Mouse (Mus musculus) liver, adult (tissue): ENCODE results near the gene Abcb10.

Source experiments
- GATA4 ChIP-seq: IDR thresholded peaks from 2 replicates; pipeline ENCODE4 v1.6.1; 2014; ENCODE audit warnings: mild to moderate bottlenecking, low read length; ENCODE audit not compliant: insufficient replicate concordance

Abcb10 gene

DNA sequence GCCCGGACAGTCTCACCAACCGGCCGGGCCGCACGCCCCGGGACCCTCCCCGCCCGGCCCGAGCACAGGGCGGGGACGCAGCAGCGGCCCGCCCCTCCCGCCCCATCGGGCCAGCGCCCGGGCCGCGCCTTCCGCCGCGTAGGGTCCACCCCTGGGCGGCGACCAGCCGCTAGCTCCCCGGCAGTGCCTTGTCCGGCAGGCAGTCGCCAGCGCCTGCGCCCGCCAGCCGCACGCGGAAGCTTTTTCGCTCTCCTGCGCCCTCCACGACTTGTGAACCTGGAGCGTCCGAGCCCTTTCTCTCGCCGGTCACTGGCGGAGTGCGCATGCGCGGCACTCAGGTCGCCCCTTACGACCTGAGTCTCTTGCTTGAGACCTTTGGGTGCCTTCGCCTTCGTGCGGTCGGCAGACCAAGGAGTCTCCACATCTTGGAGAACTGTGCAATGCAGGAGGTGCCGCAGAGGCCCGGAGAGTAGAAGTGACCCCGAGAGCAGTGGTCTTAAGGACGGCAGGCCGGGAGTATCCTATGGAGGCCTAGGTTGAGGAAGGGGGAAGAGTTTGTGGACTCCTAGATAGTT, at the start of gene Abcb10:
Gene Abcb10 (minus strand): TSS at position 297 of the 575 bp plus-strand sequence.
- peak; percentile 11; the same call in 1 of the 2 replicates for TF ChIP-seq GATA4

DNA sequence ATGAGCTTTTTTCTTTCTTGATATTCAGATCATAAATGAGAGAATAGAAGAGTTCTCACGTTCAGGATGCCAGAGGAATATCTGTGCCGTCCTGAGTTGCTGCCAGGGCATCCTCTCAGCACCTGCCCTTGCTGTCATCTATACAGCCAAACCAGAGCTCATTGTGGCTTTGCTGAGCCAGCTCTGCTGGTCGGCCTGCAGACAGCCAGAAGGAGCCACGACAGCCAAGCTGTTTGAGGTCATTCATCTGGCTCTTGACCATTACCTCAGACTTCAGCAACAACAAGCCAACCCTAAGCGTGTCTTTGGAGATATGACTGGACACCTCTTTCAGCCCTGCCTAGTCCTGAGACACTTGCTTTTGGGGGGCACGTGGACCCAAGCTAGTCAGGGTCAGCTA, 44.9 kb upstream of the Abcb10 start:
- TF ChIP-seq GATA4, result no peak

DNA sequence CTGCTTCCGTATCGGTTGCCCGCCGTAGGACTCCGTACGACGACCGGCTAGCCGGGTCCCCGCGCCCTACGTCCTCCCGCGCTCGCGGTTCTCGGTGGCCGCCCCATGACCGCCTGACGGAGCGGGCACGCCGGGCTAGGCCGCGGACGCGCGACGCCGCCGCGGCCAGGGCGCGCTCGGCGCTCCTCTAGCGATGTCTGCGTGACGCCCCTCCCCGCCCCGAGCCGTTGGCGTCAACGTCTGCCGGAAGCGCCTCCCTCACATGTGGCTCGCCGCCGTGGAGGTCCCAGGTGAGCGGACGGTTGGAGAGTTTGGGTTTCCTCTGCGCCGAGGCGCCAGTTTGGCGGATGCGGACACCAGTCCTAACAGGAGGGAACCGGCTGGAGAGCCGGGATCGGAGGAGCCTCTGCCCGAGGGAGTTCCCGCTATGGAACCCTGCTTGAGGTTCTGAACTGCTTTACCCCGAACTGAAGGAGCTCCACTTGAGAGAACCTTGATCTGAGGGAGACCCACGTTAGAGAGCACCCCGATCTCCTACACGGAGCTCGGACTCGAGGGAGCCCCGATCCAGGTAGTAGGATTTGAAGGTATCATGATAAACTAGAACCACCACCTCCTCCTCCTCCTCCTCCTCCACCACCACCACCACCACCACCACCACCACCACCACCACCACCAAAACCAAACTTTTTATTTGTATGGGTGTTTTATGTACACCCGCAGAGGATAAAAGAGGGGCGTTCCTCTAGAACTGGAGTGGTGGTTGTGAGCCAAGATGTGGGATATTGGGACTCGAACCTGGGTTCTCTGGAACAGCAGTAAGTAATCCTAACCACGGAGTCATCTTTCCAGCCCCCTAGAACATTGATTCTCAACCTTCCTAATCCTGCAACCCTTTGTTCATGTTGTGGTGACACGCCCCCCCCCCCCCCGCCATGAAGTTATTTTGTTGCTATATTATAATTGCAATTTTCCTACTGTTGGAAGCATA, 38.6 kb upstream of the Abcb10 start, which contains the start of the genes Taf5l and Urb2:
Gene Taf5l (minus strand): TSS at position 161 of the 991 bp plus-strand sequence.
Gene Urb2 (plus strand): TSS at position 272 of the 991 bp plus-strand sequence.
- TF ChIP-seq GATA4, result peak; percentile 13; the same call in 1 of the 2 replicates

DNA sequence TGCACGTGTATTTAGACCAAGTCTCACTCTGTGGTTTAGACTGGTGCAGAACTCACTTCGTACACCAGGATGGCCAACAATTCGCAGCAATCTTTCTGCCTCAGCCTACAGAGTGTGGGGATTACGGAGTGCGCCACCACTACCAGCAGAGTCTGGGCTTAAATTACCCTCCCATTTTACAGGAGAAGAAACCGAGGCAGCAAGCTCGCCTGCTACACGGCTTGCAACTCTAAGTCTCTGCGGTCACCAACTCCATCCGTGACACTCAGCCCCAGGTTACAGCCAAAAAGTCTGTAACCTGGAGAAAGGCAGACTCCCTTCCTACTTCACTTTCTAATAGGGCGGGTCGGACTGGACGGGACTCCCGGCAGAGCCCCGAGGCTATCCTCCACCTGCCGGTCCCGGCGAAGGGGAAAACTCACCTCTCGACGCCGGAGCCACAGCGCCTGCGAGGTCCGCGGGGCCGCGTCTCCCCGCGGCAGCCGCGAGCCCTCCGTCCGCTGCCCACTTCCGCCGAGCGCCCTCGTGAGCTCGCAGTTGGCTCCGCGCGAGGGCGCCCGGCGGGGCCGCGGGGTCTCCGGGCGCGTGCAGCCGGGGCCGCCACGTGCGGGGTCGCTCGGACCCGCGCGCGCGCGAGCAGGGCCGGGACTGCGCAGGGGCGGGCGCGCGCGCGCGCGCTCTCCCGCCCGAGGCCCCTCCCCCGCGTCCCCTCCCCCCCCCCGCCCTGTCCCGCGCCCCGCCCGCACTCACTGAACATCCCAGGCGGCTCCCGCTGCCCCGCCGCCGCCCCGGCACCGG, 37.7 kb upstream of the Abcb10 start:
- no peak for TF ChIP-seq GATA4

DNA sequence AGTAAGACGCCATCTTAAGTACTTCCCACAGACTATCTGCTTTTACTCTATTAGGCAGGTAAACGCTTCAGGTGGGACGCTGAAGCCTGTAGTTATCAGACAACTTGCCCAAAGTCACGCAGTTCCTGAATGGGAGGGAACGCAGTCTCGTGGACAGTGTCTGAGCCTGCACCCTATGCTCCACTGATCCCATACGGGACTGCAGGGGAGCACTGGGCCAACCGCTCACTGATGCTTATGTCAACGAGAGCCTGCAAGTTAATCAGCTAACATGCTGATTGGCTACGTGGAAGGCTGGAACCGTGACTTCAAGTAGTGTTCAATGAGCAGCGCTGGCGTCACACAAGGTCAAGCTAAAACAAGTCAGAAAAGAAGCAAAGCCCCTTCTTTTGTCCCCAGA, 36.9 kb upstream of the Abcb10 start:
- TF ChIP-seq GATA4, result no peak

DNA sequence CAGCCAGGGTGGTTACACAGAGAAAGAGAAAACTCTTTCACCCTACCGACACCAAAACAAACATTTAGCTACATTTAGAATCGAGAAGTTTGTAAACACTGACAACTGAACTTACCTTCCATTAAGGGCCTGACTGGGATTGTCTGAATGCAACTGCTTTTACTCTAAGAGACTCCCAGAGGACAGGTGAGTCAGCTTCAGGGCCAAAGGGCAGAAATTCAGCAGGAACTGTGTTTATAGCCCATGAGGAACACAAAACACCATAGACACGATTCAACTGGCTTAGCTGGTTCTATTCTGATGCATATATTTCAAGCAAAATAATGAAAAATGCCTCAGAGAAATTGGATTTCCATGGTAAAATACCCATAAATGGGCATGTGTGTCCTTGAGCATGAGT, 31.8 kb upstream of the Abcb10 start:
- no peak for TF ChIP-seq GATA4

DNA sequence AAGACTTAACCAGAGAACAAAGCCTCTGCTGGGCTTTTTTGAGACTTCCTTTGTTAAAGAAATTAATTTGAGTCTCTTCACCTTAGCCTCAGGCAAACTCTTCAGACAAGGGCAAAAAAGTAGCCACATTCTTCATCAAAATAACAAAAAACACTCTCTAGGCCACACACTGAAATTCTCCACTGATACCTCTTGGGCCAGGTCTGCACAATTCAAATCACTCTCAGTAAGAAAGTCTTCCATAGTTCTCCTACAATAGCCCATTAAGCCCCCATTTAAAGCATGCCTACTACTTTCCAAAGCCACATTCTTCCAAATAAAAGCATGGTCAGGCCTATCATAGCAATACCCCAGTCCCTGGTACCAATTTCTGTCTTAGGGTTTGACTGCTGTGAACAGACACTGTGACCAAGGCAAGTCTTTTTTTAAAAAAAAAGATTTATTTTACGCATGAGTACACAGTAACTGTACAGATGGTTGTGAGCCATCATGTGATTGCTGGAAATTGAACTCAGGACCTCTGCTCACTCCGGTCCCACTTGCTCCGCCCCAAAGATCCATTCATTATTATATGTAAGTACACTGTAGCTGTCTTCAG, 29.2 kb upstream of the Abcb10 start:
- TF ChIP-seq GATA4, result no peak

DNA sequence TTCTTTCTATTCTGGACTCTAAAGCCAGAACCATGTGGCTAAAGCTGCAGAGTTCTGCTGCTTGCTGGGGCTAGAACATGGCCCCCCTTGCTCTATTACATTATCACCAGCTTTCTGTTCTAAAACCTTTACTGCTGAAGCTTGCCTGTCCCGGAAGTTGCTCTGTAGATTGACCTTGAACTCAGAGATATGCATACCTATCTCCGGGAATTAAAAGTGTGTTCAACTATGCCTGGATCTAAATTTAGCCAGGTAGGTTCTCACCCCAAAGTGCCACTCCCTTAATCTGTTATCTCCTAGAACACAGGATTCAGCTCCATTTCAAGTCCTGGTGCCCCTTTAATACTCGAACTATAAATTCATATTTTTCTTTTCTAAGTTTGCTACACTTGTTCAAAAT, 28.7 kb upstream of the Abcb10 start:
- no peak for TF ChIP-seq GATA4

DNA sequence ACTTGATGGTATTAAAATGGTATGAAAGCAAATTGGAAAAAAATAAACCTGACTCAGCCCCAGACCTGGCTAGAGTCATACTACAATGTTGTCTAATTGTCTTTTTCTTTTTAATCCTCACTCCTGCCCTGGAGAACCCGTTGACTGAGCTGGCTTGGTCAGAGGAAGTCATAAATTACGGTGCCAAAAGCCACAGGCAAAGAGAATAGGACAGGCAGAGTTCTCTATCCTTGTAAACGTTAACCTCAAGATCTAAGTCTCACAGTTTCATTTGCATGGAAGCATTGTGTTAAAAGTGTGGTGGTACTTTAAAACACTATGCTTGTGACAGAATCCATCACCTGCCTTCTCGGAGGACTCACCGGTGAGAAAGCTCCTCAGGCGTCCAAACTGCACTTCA, 24.9 kb upstream of the Abcb10 start:
- TF ChIP-seq GATA4, result no peak

DNA sequence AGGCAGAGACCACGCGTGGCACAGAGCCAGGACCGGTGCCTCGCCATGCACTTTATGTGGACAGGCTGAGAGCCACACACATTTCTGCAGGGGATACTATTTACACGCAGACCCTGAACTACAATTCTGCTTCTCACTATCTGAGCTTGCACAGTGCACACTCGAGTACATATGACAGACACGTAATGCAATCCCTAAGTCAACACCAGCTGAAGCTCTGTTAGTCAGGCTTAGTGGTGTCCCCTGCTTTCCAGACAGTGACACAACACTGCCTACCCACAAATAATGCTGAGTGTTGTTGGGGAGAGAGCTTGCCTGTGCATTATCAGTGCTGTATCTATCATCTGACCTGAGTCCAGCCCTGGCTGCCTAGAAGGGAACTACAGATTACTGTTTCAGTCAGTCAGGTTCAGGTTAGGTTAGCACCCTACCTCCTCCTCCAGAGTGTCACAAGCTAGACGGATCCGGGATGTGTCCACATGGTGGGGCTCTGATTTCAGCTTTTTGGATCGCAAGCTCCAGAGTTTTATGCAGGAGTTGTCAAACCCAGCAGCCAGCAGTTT, 19.7 kb upstream of the Abcb10 start:
- no peak for TF ChIP-seq GATA4

DNA sequence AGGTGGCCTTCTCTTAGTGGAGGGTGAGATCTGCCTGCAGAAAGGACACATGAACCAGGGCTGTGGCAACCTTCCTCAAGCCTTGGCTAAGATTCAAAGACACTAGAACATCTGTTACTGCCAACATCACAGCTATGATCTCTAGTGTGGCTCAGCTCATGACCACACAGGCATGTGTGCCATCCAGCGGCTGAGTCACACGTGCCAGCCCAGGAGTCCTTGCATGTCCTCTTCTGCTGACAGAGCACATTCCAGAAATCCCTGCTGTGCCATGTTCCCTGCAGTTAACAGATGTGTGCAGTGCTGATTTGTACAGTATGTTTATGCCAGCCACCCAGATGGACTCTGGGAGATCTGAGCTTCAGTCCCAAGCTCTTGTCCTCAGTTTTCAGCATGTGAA, 16.6 kb upstream of the Abcb10 start:
- no peak for TF ChIP-seq GATA4

DNA sequence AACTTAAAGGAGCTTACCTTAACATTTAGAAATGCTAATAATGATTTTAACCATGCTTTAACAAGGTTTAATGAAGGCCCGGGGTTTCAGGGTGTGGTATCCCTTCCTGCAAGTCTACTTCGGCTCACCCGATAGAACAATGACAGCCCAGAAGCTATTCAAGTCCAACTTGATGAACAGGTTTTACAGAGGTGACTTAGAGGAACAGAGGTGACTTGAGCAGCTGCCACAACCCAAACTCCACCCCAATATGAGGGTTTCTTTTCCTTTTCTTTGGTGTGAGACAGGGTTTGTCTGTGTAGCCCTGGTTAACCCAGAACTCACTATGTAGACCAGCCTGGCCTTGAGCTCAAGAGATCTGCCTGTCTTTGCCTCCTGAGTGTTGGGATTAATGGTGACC, 11.1 kb upstream of the Abcb10 start:
- no peak for TF ChIP-seq GATA4

DNA sequence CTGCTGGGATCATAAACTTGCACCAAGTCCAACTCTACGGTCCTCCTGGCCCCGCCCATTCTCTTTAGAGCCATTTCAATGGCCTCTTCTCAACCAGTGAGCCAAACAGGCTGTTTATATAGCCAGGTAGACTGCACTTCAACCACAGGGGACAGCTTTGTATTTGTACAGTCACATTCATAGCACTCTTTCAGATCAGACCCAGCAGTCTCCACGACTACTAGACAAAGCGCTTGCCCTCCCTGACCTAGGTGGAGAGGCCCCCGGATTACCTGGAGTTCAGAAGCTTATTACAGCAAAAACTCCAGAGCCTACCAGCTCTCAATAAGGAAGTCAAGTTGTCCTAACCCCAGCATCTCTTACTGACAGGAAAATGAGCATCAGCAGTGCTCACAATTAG, 10.7 kb upstream of the Abcb10 start:
- TF ChIP-seq GATA4, result no peak

DNA sequence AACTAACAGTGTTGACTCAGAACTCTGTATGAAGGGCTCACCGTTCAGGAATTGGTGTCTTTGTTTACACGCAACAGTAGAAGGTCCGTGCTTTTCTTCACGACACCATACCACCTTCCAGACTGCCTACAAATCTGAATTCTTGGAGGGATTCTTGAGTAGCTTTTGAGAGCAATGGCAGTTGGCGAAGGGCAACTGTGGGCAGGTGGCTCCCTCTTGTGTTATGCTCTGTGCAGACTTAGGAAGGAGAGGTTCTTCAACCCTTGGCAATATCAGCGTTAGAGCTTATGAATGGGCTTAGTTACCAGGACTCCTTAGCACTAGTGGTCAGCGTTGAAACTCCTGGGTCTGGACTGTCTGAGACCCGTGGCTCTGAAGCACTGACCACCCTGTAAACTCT, 9.7 kb upstream of the Abcb10 start:
- TF ChIP-seq GATA4, result no peak

DNA sequence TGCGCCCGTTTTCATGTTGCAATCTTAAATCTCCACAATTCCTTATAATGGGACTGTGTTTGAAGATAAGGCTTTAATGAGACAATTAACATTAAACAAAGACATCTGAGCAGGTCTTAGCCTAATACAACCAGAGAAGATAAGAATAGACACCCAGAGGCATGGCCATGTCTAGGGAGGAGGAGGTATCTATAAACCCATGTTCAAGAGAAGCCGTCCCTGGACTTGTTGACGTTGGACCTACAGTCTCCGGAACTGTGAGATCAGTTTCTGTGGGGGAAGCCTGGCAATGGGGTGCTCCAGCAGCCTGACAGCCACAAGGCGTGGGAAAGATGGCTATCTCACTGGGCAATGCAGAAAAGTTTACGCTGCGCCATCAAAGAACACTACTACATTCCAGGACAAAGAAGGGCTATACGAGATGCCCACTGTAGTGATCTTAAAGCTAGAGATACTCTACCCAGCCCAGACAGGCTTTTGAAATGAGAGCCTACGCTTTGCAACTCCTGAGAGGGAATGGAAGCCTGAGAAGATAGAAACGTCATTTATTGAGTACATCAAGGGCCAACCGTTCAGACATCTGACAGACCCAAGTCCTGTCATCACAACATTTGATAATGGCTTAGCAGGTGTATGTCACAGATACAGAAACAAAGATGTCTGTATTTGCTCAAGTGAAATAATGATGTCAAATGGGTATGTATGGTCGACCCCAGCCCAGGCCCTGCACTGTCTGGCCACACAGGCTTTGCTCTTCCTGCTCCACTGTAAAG, 7.5 kb upstream of the Abcb10 start:
- no peak for TF ChIP-seq GATA4
